Mouse (Mus musculus) E14TG2a.4 (cell line): ENCODE results near the gene Haspin.

Experiments
- CTCF ChIP-seq: conservative IDR thresholded peaks from 2 replicates; pipeline ENCODE4 v1.5.1; 2014; ENCODE audit warnings: low read length
- NANOG ChIP-seq: IDR thresholded peaks from 2 replicates; pipeline ENCODE4 v1.6.1; 2014; ENCODE audit warnings: borderline replicate concordance, low read length, mixed read lengths
- POU5F1 ChIP-seq: IDR thresholded peaks from 2 replicates; pipeline ENCODE4 v1.6.1; 2014; ENCODE audit warnings: low read length, borderline replicate concordance

DNA sequence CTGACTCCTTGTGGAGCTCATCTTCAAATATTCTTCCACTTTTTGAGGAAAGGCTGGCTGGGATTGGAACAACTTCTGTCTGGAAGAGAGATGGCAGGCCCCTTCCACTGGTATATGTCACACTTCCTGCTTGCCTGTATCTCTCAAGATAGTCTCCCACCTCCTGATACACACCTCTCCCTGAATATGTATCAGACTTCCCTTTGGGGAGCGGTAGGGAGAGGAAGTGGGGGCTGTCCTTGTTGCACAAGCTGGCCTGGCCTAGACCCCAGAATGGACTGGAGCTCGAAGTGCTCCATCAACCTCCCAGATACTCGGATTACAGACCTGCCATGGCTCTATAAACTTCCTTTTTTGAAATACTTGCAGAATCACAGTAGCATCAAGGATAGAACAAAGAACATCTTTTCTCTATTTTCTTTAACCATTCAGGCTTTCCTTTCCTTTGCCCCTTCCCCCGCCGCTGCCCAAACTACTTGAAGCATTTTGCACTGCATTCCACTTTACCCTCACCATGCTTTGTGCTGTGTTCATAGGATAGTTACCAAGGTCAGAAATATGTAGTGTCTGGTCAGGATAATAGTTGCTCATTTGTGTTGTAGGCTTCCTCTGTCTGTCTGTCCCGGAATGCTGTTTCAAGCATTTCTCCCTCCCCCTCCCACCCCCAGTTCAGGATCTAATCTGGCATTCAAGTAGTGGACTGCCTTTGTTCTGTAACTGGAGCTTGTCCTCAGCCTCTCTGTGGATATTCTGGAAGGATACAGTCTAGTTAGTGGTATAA, 50.2 kb downstream of the Haspin start:
- TF ChIP-seq CTCF (no peak), POU5F1 (no peak), NANOG (no peak)
